Mouse (Mus musculus): ENCODE data around the gene Bud23. TPM values are rescaled to one million over a fixed set of nuclear protein-coding genes. Genes with fewer than 3 reads are reported as not detected.
"Not testable (repeated sequence)": the region's sequence is repeated elsewhere in the genome, so short reads cannot be mapped to it uniquely, and the experiment has no call there.

Gene Bud23
- polyA plus RNA-seq (2015; fragmentation: Nextera tagmentation; extraction: Ambion mirVana), result 77.0 and 81.1 TPM in 2 replicates

- not testable (repeated sequence) for H3K27me3 ChIP-seq (replicated peaks; ENCODE audit: control insufficient read depth, insufficient read depth, low read length); ATAC-seq; H3K9me3 ChIP-seq (ENCODE audit: control insufficient read depth, low read length)
- 75% methylated on average over 9 of the region's 9 CpGs for WGBS
- Histone ChIP-seq H3K27ac (ENCODE audit: low read depth, low read length) (peak within 1 kb of the TSS; percentile 80), H3K4me2 (ENCODE audit: low read length) (peak within 1 kb of the TSS; percentile 79), H3K4me3 (ENCODE audit: low read length) (peak within 1 kb of the TSS; percentile 93), H3K36me3 (ENCODE audit: control insufficient read depth, insufficient read depth, low read length) (peaks cover 17% of the 10 kb centered on the region), H3K4me1 (ENCODE audit: control insufficient read depth, insufficient read depth, low read depth, low read length) (peaks cover 18% of the 10 kb centered on the region), H3K9ac (ENCODE audit: low read depth, low read length) (peak within 1 kb of the TSS; percentile 88)
Observed at GRCm38 (mm10) chr5:135064909-135065446, at the start of gene Bud23. Bud23 (minus strand) TSS chr5:135064959.

GRCm38 (mm10) chr5:135113782-135114181 lies 49.0 kb upstream of the Bud23 start:
- no peak for ATAC-seq
- no peaks in the 10 kb centered on the region for H3K9me3 ChIP-seq (ENCODE audit: control insufficient read depth, low read length)
- H3K27ac ChIP-seq (ENCODE audit: low read depth, low read length), result no peak overlapping the region
- no peak overlapping the region for H3K9ac ChIP-seq (ENCODE audit: low read depth, low read length)
- no peaks in the 10 kb centered on the region for H3K36me3 ChIP-seq (ENCODE audit: control insufficient read depth, insufficient read depth, low read length)
- H3K4me2 ChIP-seq (ENCODE audit: low read length), result no peak overlapping the region
- peaks cover 9% of the 10 kb centered on the region for H3K27me3 ChIP-seq (replicated peaks; ENCODE audit: control insufficient read depth, insufficient read depth, low read length)
- H3K4me3 ChIP-seq (ENCODE audit: low read length), result no peak overlapping the region
- WGBS, result 82% methylated on average over 12 of the region's 12 CpGs
- peaks cover 2% of the 10 kb centered on the region; the same call in 1 of the 2 replicates for H3K4me1 ChIP-seq (ENCODE audit: control insufficient read depth, insufficient read depth, low read depth, low read length)

GRCm38 (mm10) chr5:135109976-135110375 lies 45.2 kb upstream of the Bud23 start:
- Histone ChIP-seq H3K4me3 (ENCODE audit: low read length) (no peak overlapping the region), H3K9ac (ENCODE audit: low read depth, low read length) (no peak overlapping the region), H3K27me3 (replicated peaks; ENCODE audit: control insufficient read depth, insufficient read depth, low read length) (peaks cover 36% of the 10 kb centered on the region), H3K4me1 (ENCODE audit: control insufficient read depth, insufficient read depth, low read depth, low read length) (peaks cover 11% of the 10 kb centered on the region), H3K36me3 (ENCODE audit: control insufficient read depth, insufficient read depth, low read length) (no peaks in the 10 kb centered on the region), H3K9me3 (ENCODE audit: control insufficient read depth, low read length) (no peaks in the 10 kb centered on the region), H3K4me2 (ENCODE audit: low read length) (no peak overlapping the region), H3K27ac (ENCODE audit: low read depth, low read length) (no peak overlapping the region)
- 63% methylated on average over 6 of the region's 6 CpGs for WGBS
- ATAC-seq, result no peak

- Histone ChIP-seq H3K4me2 (ENCODE audit: low read length) (no peak overlapping the region), H3K27me3 (replicated peaks; ENCODE audit: control insufficient read depth, insufficient read depth, low read length) (peaks cover 41% of the 10 kb centered on the region), H3K4me3 (ENCODE audit: low read length) (no peak overlapping the region), H3K27ac (ENCODE audit: low read depth, low read length) (no peak overlapping the region), H3K9ac (ENCODE audit: low read depth, low read length) (no peak overlapping the region), H3K9me3 (ENCODE audit: control insufficient read depth, low read length) (no peaks in the 10 kb centered on the region), H3K36me3 (ENCODE audit: control insufficient read depth, insufficient read depth, low read length) (no peaks in the 10 kb centered on the region), H3K4me1 (ENCODE audit: control insufficient read depth, insufficient read depth, low read depth, low read length) (peaks cover 11% of the 10 kb centered on the region)
- no peak for ATAC-seq
- WGBS, result 92% methylated on average over 3 of the region's 3 CpGs
Observed at GRCm38 (mm10) chr5:135109426-135109825, 44.7 kb upstream of the Bud23 start.

- Histone ChIP-seq H3K4me1 (ENCODE audit: control insufficient read depth, insufficient read depth, low read depth, low read length) (peaks cover 11% of the 10 kb centered on the region), H3K9me3 (ENCODE audit: control insufficient read depth, low read length) (no peaks in the 10 kb centered on the region), H3K4me2 (ENCODE audit: low read length) (no peak overlapping the region), H3K9ac (ENCODE audit: low read depth, low read length) (no peak overlapping the region), H3K36me3 (ENCODE audit: control insufficient read depth, insufficient read depth, low read length) (no peaks in the 10 kb centered on the region), H3K27me3 (replicated peaks; ENCODE audit: control insufficient read depth, insufficient read depth, low read length) (peaks cover 41% of the 10 kb centered on the region), H3K27ac (ENCODE audit: low read depth, low read length) (no peak overlapping the region), H3K4me3 (ENCODE audit: low read length) (no peak overlapping the region)
- WGBS, result 63% methylated on average over 6 of the region's 6 CpGs
- no peak for ATAC-seq
Observed at GRCm38 (mm10) chr5:135109017-135109416, 44.3 kb upstream of the Bud23 start.

DNA sequence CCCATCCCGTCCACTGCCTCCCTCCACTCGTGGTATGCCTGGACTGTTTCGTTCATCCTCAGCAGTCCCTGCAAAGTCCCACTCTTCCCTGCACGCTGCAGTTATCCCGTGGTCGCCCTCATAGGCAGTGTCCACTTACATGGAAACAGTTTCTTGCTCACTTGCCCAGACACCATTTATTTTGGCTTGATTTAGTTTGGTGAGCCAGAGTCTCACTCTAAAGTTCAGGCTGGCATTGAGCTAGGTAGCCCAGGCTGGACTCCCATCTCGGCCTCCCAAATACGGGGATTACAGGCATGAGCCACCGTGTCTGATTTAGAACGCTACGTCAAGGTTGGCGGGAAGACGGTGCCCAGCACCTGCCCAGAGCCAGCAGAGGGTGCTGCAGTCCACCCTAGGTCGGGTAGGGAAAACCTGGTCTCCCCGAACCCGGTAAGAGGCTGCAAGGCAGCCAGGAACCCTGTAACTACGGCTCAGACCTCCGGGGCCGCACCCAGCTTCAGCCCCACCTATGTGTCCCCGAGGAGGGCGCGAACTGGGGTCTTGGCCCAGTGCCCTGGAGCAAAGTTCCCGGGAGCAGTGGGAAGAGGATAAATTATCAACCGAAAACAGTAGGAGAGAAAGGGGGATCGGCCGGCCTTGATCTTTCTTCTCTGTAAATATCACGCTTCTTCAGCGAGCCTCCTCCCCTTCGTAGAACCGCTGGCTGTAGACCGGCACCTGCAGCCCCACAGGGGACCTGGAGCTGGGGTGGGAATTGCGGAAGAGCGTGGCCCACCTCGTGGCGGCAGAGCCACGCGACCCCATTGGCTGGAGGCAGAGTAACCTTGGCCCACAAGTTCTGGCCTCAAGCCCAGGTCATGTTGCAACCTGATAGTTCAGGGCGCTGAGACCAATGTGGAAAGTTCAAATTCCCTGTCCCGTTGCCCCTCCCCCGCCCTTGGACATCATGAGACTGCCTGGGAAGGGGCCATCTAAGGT lies 43.1 kb upstream of the Bud23 start:
- Histone ChIP-seq H3K27ac (ENCODE audit: low read depth, low read length) (no peak overlapping the region), H3K36me3 (ENCODE audit: control insufficient read depth, insufficient read depth, low read length) (no peaks in the 10 kb centered on the region), H3K27me3 (replicated peaks; ENCODE audit: control insufficient read depth, insufficient read depth, low read length) (peaks cover 43% of the 10 kb centered on the region), H3K4me3 (ENCODE audit: low read length) (peak overlapping the region; percentile 55), H3K4me2 (ENCODE audit: low read length) (peak overlapping the region; percentile 93), H3K4me1 (ENCODE audit: control insufficient read depth, insufficient read depth, low read depth, low read length) (peaks cover 11% of the 10 kb centered on the region), H3K9me3 (ENCODE audit: control insufficient read depth, low read length) (no peaks in the 10 kb centered on the region), H3K9ac (ENCODE audit: low read depth, low read length) (no peak overlapping the region)
- ATAC-seq, result 0 out of 2 replicates have a peak, but pooled peaks have one; percentile 40
- WGBS, result 9% methylated on average over 40 of the region's 40 CpGs

GRCm38 (mm10) chr5:135106758-135107256 lies 42.0 kb upstream of the Bud23 start:
- Histone ChIP-seq H3K9me3 (ENCODE audit: control insufficient read depth, low read length) (no peaks in the 10 kb centered on the region), H3K4me3 (ENCODE audit: low read length) (peak overlapping the region; percentile 55), H3K4me2 (ENCODE audit: low read length) (peak overlapping the region; percentile 93), H3K27ac (ENCODE audit: low read depth, low read length) (no peak overlapping the region), H3K27me3 (replicated peaks; ENCODE audit: control insufficient read depth, insufficient read depth, low read length) (peaks cover 43% of the 10 kb centered on the region), H3K9ac (ENCODE audit: low read depth, low read length) (peak overlapping the region; percentile 58), H3K4me1 (ENCODE audit: control insufficient read depth, insufficient read depth, low read depth, low read length) (peaks cover 11% of the 10 kb centered on the region), H3K36me3 (ENCODE audit: control insufficient read depth, insufficient read depth, low read length) (no peaks in the 10 kb centered on the region)
- peak; percentile 90 for ATAC-seq
- WGBS, result 0% methylated on average over 42 of the region's 48 CpGs

DNA sequence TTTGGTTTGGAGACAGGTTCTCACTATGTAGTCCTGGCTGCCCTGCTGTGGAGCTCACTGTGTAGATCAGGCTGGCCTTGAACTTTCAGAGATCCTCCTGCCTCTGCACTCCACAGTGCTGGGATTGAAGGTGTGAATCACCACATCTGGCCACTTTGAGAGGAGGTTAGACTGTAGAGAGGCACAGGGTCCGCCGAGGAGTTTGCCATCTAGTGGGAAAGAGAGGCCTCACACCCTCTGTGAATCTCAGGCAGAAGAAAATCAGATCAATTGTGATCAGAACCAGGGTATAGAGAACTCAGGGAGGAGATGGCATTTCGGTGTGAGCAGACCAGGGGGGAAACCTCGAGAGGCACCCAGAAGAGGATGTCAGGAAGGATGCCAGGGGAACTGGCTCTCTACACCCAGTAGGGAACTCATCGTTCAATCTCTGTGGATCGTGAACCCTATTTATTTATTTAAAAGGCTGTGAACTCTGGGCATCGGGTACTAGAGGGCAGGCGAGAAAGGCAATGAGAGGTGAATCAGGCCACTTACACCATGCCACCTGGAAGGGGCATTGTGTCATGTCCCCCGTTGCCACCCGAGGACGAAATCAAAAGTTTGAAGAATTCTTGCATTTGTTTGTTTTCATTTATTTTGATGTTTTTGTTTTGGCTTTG lies 39.4 kb upstream of the Bud23 start:
- Histone ChIP-seq H3K4me2 (ENCODE audit: low read length) (no peak overlapping the region), H3K4me1 (ENCODE audit: control insufficient read depth, insufficient read depth, low read depth, low read length) (peaks cover 11% of the 10 kb centered on the region), H3K9ac (ENCODE audit: low read depth, low read length) (no peak overlapping the region), H3K27me3 (replicated peaks; ENCODE audit: control insufficient read depth, insufficient read depth, low read length) (peaks cover 38% of the 10 kb centered on the region), H3K4me3 (ENCODE audit: low read length) (no peak overlapping the region), H3K9me3 (ENCODE audit: control insufficient read depth, low read length) (no peaks in the 10 kb centered on the region), H3K27ac (ENCODE audit: low read depth, low read length) (no peak overlapping the region), H3K36me3 (ENCODE audit: control insufficient read depth, insufficient read depth, low read length) (no peaks in the 10 kb centered on the region)
- WGBS, result 68% methylated on average over 11 of the region's 11 CpGs
- ATAC-seq, result no peak

DNA sequence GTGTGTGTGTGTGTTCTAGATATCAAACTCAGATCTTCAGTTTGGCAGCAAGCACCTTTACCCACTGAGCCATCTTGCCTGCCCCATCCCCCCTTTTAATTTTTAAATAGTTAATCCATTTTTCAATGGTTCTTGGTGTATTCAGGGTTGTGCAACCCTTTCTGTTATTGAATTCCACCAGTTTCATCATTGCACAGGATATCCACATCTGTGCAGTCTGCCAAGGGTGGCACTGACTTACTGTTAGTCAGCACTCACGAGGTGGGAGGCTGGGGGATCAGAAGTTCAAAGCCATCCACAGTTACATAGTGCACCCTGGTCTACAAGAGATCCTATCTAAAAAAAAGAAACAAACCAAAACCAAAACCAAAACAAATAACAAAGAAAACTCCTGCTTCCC lies 36.2 kb upstream of the Bud23 start:
- Histone ChIP-seq H3K27ac (ENCODE audit: low read depth, low read length) (no peak overlapping the region), H3K4me2 (ENCODE audit: low read length) (no peak overlapping the region), H3K9me3 (ENCODE audit: control insufficient read depth, low read length) (no peaks in the 10 kb centered on the region), H3K4me3 (ENCODE audit: low read length) (no peak overlapping the region), H3K27me3 (replicated peaks; ENCODE audit: control insufficient read depth, insufficient read depth, low read length) (peaks cover 13% of the 10 kb centered on the region), H3K4me1 (ENCODE audit: control insufficient read depth, insufficient read depth, low read depth, low read length) (no peaks in the 10 kb centered on the region), H3K9ac (ENCODE audit: low read depth, low read length) (no peak overlapping the region), H3K36me3 (ENCODE audit: control insufficient read depth, insufficient read depth, low read length) (no peaks in the 10 kb centered on the region)
- ATAC-seq, result no peak
- 65% methylated on average over 1 of the region's 1 CpGs for WGBS

Data from hindbrain, embryonic 16.5 days (tissue).